Comparison of ENCODE assay signal across 9 mouse cellular contexts in the genomic region with DNA sequence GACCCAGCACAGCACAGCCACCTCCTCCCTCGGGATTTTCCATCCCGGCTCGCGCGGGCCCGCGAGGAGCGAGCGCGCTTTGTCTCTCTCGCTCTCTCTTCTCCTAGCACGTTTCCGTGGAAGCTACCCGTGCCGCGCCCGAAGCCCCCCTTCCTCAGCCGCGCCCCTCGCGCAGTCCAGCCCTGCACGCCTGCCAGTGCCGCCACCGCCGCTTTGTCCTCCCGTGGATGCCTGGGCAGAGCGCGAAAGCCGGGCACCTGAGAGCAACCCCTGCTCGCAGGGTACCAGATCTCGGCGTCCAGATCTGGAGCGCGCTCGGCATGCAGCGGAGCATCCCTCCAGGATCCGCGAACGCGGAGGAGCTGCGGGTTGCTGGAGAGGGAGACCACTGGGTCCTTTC. TPM values are rescaled to one million over a fixed set of nuclear protein-coding genes. Genes with fewer than 3 reads are reported as not detected.
DNase-seq lines count a peak whose midpoint lies in the region; ATAC-seq and TF ChIP-seq lines count a peak whose summit lies in the region.
"Had no signal": no experiment of that assay in that cellular context is flagged by ENCODE, and none has a peak within 500 bp of the region (broad histone marks: within the 10 kb centered on the region; RNA-seq: fewer than 3 reads in every experiment).

No protein-coding gene starts in this region.

- no peaks in the 10 kb centered on the region for H3K36me3 ChIP-seq in forebrain, embryonic 12.5 days (replicated peaks)
- no peaks in the 10 kb centered on the region for H3K36me3 ChIP-seq in midbrain, postnatal 0 days (ENCODE audit: insufficient read depth, low read length)

- no peaks in the 10 kb centered on the region for H3K9me3 ChIP-seq in forebrain, embryonic 12.5 days
- no peaks in the 10 kb centered on the region for H3K9me3 ChIP-seq in midbrain, postnatal 0 days (ENCODE audit: low read length)

- peak overlapping the region; percentile 78 for H3K4me2 ChIP-seq in forebrain, embryonic 12.5 days
- H3K4me2 ChIP-seq in midbrain, postnatal 0 days (ENCODE audit: low read depth, low read length, poor library complexity, severe bottlenecking) = peak overlapping the region; percentile 66

- peaks cover 33% of the 10 kb centered on the region for H3K4me1 ChIP-seq in forebrain, embryonic 12.5 days
- peaks cover 16% of the 10 kb centered on the region; the same call in 1 of the 2 replicates for H3K4me1 ChIP-seq in midbrain, postnatal 0 days (ENCODE audit: insufficient read depth, low read length)

- peak overlapping the region; percentile 63 for H3K4me3 ChIP-seq in forebrain, embryonic 12.5 days (replicated peaks)
- H3K4me3 ChIP-seq in midbrain, postnatal 0 days (ENCODE audit: low read depth, low read length) = peak overlapping the region; percentile 75

- peaks cover 24% of the 10 kb centered on the region for H3K27me3 ChIP-seq in forebrain, embryonic 12.5 days
- no peaks in the 10 kb centered on the region for H3K27me3 ChIP-seq in midbrain, postnatal 0 days (ENCODE audit: insufficient read depth, low read length)

- no peak for TF ChIP-seq CTCF in midbrain, postnatal 0 days (IDR thresholded peaks at IDR 0.05)

- DNase-seq in adrenal gland, adult 2 months = peak; percentile 8
- no peak for DNase-seq in adrenal gland, postnatal 4 days (ENCODE audit: low spot score in 2 of 2)
- peak; percentile 13 for DNase-seq in ZHBTc4 (ENCODE audit: low read depth, low spot score)
- peak; percentile 61 to 70 for DNase-seq in layer of hippocampus, adult 18-20 months (ENCODE audit: low spot score in 2 of 2)
- DNase-seq in midbrain, postnatal 0 days (ENCODE audit: low spot score) = peak; percentile 69
- no peak for DNase-seq in lung, postnatal 4 days

- H3K27ac ChIP-seq in forebrain, embryonic 12.5 days = peak overlapping the region; percentile 86
- H3K27ac ChIP-seq in midbrain, postnatal 0 days (ENCODE audit: low read depth, low read length) = peak overlapping the region; percentile 90
- H3K27ac ChIP-seq: liver, embryonic 14.5 days had no signal

- ATAC-seq in forebrain, embryonic 12.5 days (ENCODE audit: low FRiP score) = peak; percentile 45; the same call in 1 of the 2 replicates
- peak; percentile 27; the same call in 1 of the 2 replicates for ATAC-seq in midbrain, postnatal 0 days (ENCODE audit: low FRiP score)
- no peak for ATAC-seq in erythroid progenitor cell, adult 5-6 weeks (replicated peaks; ENCODE audit: low FRiP score, poor library complexity, severe bottlenecking)

- H3K9ac ChIP-seq in forebrain, embryonic 12.5 days = peak overlapping the region; percentile 86
- H3K9ac ChIP-seq in midbrain, postnatal 0 days (replicated peaks; ENCODE audit: low read length, poor library complexity, severe bottlenecking) = peak overlapping the region; percentile 83
- H3K9ac ChIP-seq: liver, embryonic 14.5 days had no signal

- 1% methylated on average over 39 of the region's 41 CpGs for WGBS in forebrain, embryonic 12.5 days
- under 1% methylated on average over 39 of the region's 41 CpGs for WGBS in midbrain, postnatal 0 days

RNA-seq across cellular contexts. Expression of gene Smpd3, which starts 1.2 kb away (rescaled TPM):
- 10 to 100 TPM in 1 of 2 experiments, 1 to 10 TPM in 1; 6.4 to 13.7 TPM for total RNA-seq in adrenal gland, adult 2 months (2021)
- 5.4 and 5.8 TPM in 2 replicates for polyA plus RNA-seq in adrenal gland, adult 2 months (2012; rRNA removed)
- 10 to 100 TPM; 16.4 to 17.0 TPM for total RNA-seq in adrenal gland, postnatal 4 days (2021)
- polyA plus RNA-seq in forebrain, embryonic 12.5 days (2016; fragmentation: Nextera tagmentation; extraction: Ambion mirVana) = 24.4 and 30.0 TPM in 2 replicates
- total RNA-seq in layer of hippocampus, adult 18-20 months (2021) = 10 to 100 TPM; 74.0 to 80.3 TPM
- 111 and 114 TPM in 2 replicates for total RNA-seq in midbrain, postnatal 0 days (2014; rRNA removed)
- polyA plus RNA-seq in midbrain, postnatal 0 days (2015; fragmentation: Nextera tagmentation; extraction: Ambion mirVana) = 74.0 and 81.5 TPM in 2 replicates
- not detected in 2 replicates for total RNA-seq in erythroid progenitor cell, adult 5-6 weeks (2015; ENCODE audit: low replicate concordance)
- not detected in 2 replicates for total RNA-seq in erythroid progenitor cell, adult 5-6 weeks (2017; ENCODE audit: low replicate concordance)

Comparison
In these comparisons a context has a peak if more than half of its experiments do, and no peak if none do; other contexts are left out.
1. DNase-seq: peak in adrenal gland, adult 2 months (single experiment), ZHBTc4 (single experiment), layer of hippocampus, adult 18-20 months (2 of 2) and midbrain, postnatal 0 days (single experiment); none in adrenal gland, postnatal 4 days (0 of 2) and lung, postnatal 4 days (0 of 2).
2. RNA of gene Smpd3, which starts 1.2 kb away (total RNA-seq): 111 to 114 TPM in midbrain, postnatal 0 days, 74.0 to 80.3 TPM in layer of hippocampus, adult 18-20 months, 16.4 to 17.0 TPM in adrenal gland, postnatal 4 days and 6.4 to 13.7 TPM in adrenal gland, adult 2 months; not detected in erythroid progenitor cell, adult 5-6 weeks; every median in the first group is over 4 times any median in the second.